Mouse (Mus musculus): ENCODE data around the gene Ppm1l.

Gene Ppm1l

GRCm38 (mm10) chr3:69490981-69491681, 174.5 kb downstream of the Ppm1l start:
- no peak for DNase-seq (ENCODE audit: low spot score in 2 of 2)

GRCm38 (mm10) chr3:69494233-69495010, 177.8 kb downstream of the Ppm1l start:
- no peak for DNase-seq (ENCODE audit: low spot score in 2 of 2)

DNA sequence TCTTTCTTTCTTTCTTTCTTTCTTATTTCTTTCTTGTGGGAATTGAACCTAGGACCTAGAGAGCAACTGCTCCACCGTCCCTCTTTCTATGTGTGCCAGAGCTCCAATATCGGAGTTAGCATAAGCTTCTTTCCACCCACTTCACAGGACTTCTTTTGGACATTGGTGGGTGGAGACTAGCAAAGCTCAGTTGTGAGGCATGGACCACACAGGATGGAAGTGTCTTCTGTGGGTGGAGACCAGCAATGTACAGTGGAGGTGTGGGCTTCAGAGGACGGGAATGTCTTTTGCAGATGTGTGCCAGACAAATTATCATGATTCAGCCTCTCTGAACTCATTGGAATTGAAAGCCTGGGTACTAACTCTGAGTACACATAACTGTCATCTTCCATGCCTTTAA, 180.5 kb downstream of the Ppm1l start:
- DNase-seq (ENCODE audit: low spot score in 2 of 2) = no peak

DNA sequence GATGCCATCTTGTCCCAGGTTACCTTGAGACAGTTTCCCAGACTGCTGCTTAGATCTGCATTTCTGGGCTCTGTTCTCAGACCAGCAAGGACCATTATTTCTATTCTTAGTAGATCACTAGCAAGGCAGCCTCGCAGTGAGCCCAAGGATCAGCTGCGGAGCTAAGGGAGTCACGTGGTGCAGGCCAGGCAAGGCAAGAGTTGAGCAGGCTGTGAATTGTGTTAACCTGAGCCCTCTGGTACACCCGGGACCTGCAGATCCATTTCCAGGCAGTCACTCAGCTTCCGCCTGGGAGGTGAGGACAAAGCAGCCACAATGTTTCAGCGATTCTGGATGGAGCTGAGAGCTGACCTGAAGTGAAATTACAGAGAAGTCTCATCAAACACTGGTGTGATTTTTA, 185.3 kb downstream of the Ppm1l start:
- DNase-seq (ENCODE audit: low spot score in 2 of 2) = no peak

DNA sequence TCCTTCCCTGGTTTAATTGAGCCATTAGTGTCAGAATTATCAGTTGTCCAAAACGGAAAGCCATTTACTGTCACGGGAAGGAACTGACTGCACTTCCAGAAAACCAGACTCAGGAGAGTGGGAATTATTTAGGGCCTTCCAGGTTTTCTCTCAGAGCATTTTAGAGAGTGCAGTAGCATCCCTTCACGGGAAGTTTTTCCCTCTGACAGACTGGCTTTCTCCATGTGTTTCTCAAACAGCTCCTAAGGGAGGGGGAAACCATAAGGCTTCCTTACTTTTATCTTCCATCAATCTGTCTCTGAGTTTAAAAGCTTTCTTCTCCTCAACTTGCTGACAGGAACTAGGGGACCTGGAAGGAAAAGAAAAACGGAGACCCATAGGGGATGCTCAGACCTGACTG, 185.9 kb downstream of the Ppm1l start:
- no peak for DNase-seq (ENCODE audit: low spot score in 2 of 2)

GRCm38 (mm10) chr3:69505090-69505489, 188.4 kb downstream of the Ppm1l start:
- no peak for DNase-seq (ENCODE audit: low spot score in 2 of 2)

GRCm38 (mm10) chr3:69506352-69506751, 189.7 kb downstream of the Ppm1l start:
- DNase-seq (ENCODE audit: low spot score in 2 of 2) = no peak

GRCm38 (mm10) chr3:69509411-69509952, 192.8 kb downstream of the Ppm1l start:
- no peak for DNase-seq (ENCODE audit: low spot score in 2 of 2)

GRCm38 (mm10) chr3:69511881-69512280, 195.2 kb downstream of the Ppm1l start:
- no peak for DNase-seq (ENCODE audit: low spot score in 2 of 2)

DNA sequence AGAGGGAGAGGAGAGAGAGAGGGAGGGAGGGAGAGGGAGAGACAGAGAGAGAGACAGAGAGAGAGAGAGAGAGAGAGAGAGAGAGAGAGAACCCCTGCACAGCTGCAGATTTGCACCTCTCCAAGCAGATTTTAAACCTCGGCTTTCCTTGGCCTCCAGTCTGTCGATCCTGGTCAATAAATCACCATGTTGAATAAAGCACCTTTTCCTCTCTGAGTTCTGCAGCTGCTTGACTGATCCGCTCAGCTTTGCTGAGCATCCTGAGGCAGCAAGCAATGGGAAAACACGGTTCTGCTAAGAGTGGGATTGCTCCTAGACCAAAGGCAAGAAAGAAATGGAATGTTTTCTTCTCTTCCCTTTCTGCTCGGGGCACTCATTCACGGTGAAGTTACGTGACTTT, 195.7 kb downstream of the Ppm1l start:
- DNase-seq (ENCODE audit: low spot score in 2 of 2) = no peak

- DNase-seq (ENCODE audit: low spot score in 2 of 2) = no peak
Observed at GRCm38 (mm10) chr3:69515730-69516350, 199.2 kb downstream of the Ppm1l start.

DNA sequence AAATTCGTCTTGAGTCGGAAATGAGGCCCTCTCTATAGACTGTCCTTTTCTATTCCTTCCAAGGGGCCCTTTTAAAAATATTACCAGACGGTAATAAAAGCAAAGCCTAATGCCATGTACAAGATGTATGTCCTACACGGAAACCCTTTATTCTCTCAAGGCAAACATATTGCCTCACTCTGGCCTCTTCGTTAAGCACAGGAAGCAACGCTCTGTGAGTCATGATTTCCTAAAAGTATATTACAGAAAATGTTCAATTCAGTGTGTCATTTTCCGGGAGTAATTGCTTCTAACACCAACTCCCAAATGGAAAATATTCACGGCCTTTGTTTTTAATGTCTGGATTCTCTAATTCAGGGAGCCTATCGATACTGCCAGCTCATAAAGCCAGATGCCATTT, 202.5 kb downstream of the Ppm1l start:
- DNase-seq (ENCODE audit: low spot score in 2 of 2) = no peak

DNA sequence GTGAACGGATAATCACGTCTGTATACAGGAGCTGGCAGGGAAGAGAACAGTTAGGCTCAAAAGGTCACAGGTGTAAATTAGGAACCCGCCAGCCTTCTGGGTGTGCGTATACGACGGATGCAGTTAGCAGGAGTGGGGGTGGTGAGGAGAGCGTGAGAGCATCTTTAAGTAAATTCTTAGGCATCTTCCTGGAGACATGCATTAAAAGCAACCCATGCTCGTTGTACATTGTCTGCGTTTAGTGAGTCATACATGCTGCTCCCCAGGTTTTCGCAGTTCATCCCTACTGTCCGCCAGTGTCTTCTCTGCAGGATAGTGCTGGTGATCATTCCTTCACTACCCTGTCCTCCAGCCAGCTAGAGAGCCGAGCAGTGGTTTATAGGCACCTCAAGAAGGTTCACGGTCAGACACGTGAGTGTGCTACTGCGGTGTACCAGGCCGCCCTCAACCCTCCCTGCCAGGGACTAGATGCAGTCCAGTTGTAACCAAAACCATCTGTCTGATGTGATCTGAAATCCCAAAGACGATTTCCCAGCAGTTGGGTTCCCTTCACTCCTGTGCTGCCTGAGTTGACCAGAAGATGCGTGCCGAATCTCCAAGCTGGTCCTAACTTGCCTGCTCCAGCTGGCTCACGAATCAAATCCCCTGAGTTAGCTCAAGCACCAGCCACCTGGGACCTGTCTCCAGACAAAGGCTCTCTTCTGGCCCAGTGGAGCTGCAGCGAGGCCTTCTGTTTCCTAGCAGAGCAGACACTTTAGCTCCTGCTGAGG, 203.3 kb downstream of the Ppm1l start:
- peak in 1 of 2 experiments; percentile 39 for DNase-seq (ENCODE audit: low spot score in 2 of 2)

DNA sequence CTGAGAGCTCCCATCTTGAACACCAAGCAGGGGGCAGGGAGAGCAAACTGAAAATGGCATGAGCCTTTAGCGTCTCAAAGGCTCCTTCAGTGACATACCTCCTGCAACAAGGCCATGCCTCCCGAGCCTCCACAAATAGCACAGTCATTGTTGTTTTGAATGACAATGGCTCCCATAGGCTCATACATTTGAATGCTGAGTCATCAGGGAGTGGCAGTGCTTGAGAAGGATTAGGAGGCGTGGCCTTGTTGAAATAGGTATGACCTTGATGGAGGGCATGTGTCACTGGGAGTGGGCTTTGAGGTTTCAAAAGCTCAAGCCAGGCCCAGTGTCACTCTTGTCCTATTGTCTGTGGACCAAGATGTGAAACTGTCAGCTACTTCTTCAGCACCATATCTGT, 205.6 kb downstream of the Ppm1l start:
- DNase-seq (ENCODE audit: low spot score in 2 of 2) = no peak

- no peak for DNase-seq (ENCODE audit: low spot score in 2 of 2)
Observed at GRCm38 (mm10) chr3:69524356-69525071, 207.9 kb downstream of the Ppm1l start.

DNA sequence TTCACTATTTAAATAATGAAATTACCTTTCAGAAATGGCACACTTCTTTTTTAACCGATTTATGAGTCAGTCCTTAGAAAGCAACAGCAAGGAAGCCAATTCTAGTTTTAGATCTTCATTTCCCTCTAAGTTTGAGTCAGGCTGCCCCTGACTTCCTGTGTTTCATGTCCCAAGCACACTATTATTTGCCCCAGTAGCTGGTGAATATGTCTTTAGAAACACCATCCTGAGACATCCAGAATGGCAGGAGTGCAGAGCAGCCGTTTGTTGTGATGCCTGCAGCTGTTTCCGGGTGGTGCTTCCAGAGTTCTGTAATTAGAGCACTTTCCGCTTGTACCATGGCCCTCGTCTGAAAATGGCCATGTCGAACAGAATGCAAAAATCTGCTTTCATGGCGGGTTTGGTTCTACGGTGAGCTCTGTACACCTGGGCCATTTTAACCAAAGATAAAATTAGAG, 208.4 kb downstream of the Ppm1l start:
- DNase-seq (ENCODE audit: low spot score in 2 of 2) = no peak

- DNase-seq (ENCODE audit: low spot score in 2 of 2) = no peak
Observed at GRCm38 (mm10) chr3:69527384-69527783, 210.7 kb downstream of the Ppm1l start.

DNA sequence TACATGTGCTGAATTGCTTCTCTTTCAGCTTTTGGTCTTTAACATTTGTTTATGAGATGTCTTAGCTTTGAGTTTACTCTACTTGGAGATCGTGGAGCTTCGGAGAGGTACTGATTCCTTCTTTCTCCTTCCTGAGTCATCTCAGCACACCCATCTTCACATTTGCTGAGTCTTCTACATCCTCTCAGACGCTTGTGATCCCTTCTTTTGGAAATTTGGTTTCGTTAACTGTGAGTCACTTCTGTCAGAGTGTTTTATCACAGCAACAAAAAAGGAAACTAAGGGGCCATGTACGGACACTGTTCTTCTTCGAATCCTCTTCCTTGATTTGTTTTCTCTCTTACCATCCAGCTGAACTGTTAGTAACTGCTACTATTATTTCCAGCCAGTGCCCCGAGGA, 212.9 kb downstream of the Ppm1l start:
- no peak for DNase-seq (ENCODE audit: low spot score in 2 of 2)

DNA sequence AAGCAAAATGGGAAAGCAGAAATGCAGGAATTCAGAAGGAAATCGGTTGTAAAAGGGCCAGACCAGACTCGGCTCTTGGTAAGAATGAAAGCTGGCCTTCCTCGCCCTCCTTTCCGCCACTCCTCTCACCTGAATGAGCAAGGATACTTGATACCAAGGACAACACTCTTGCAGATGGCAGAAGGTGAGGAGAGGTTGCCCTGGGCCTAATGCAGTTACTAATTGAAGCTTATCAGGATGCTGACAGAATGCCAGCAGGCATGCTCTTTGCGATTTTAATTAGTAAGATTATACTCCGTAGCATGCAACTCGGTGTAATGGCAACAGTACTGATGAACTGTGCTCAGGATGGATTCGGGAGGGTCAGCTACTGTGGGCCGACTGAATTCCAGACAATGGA, 214.8 kb downstream of the Ppm1l start:
- no peak for DNase-seq (ENCODE audit: low spot score in 2 of 2)

- no peak for DNase-seq (ENCODE audit: low spot score in 2 of 2)
Observed at GRCm38 (mm10) chr3:69532687-69533086, 216.0 kb downstream of the Ppm1l start.

GRCm38 (mm10) chr3:69535486-69535885, 218.8 kb downstream of the Ppm1l start:
- no peak for DNase-seq (ENCODE audit: low spot score in 2 of 2)
